Mouse (Mus musculus) cortical plate, adult 2 months (tissue): Measurements from ENCODE around the gene Nos3.

Experiments used
- CTCF ChIP-seq: fragments of 200-500 bp; IDR thresholded peaks from 2 replicates; pipeline ENCODE4 v1.5.1; 2011; ENCODE audit warnings: mild to moderate bottlenecking, control low read depth, low read length; ENCODE audit not compliant: insufficient read depth; ENCODE audit errors: extremely low read depth
- POLR2A ChIP-seq: fragments of 200-500 bp; IDR thresholded peaks from 2 replicates; pipeline ENCODE4 v1.6.1; 2011; ENCODE audit warnings: mild to moderate bottlenecking, low read length, control low read depth; ENCODE audit not compliant: insufficient read depth; ENCODE audit errors: extremely low read depth

DNA sequence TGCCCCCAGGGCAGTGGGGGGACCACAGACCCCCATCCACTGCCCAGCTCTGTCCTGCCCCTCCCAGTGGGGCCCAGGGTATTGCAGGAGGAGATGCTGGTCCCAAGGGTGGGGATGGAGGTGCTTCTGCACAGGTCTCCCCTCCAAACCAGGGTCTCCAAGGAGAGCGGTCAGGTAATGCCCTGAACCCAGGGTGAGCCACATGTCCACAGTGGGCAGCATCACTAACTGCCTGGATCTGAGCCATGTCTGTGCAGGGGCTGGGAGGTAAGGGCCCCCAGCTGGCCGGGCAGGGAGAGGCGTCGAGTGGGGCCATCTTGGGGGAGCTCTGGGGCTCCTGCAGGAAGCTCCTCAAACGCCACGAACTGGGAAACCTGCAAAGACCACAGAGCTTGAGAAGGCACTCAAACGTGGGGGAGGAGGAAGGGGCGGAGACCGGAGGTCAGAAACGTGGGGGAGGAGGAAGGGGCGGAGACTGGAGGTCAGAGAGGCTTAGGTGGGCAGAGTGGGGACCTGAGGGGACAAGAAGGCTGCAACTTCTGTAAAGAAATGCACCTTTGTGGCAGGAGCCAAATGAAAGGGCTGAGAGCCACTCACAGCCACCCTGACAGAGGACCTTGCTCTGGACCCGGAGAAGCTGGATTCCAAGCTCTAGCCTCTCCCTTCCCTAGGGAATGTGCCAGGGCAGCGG lies 44.7 kb upstream of the Nos3 start:
- no peak for TF ChIP-seq POLR2A
- TF ChIP-seq CTCF = no peak
